Mouse (Mus musculus) cerebellum, adult 2 months (tissue): Measurements from ENCODE around the gene Ppm1e.

Source experiments
- CTCF ChIP-seq: fragments of 200-500 bp; IDR thresholded peaks from 2 replicates; pipeline ENCODE4 v1.5.1; 2011; ENCODE audit warnings: low read depth, mild to moderate bottlenecking, control low read depth, low read length, moderate library complexity, borderline replicate concordance; ENCODE audit not compliant: insufficient read depth
- POLR2A ChIP-seq: fragments of 200-500 bp; IDR thresholded peaks from 2 replicates; pipeline ENCODE4 v1.6.1; 2011; ENCODE audit warnings: low read length, control low read depth, borderline replicate concordance; ENCODE audit not compliant: insufficient read depth

- TF ChIP-seq CTCF, result no peak
- no peak for TF ChIP-seq POLR2A
Observed at GRCm38 (mm10) chr11:87359262-87359612, 414 bp upstream of the Ppm1e start.
